Mouse (Mus musculus) lung, adult 10 weeks (tissue): ENCODE measurements around the gene Dennd5a. TPM values are rescaled to one million over a fixed set of nuclear protein-coding genes. Genes with fewer than 3 reads are reported as not detected.

Experiments
- polyA plus RNA-seq: library from polyadenylated mRNA; stranded (reverse); fragments of 350-450 nt; fragmentation: Illumina TruSeq; extraction: RNeasy Lipid Tissue Mini Kit (QIAGEN cat#74804); gene quantifications from one replicate; pipeline ENCODE4 v1.2.3, GENCODE M21; 2014; ENCODE audit warnings: low read depth, low replicate concordance; ENCODE audit not compliant: insufficient read depth

Dennd5a gene
- polyA plus RNA-seq: 69.5 TPM

GRCm38 (mm10) chr7:109959716-109960612 is at the start of gene Dennd5a:
TSS of gene Dennd5a (minus strand) at chr7:109960470.

GRCm38 (mm10) chr7:109986775-109987174 is 26.5 kb upstream of the Dennd5a start, which contains the start of gene Tmem41b:
TSS of gene Tmem41b (minus strand) at chr7:109986929.

GRCm38 (mm10) chr7:109865370-109866229 is 94.7 kb downstream of the Dennd5a start, which contains the start of gene Scube2:
TSS of gene Scube2 (minus strand) at chr7:109865679.

Other genes with a start within 250 kb of the Dennd5a start
- 18.4 TPM for gene BC051019, start 236.6 kb downstream of the Dennd5a start, polyA plus RNA-seq
- not detected for gene Ascl3, start 228.7 kb downstream of the Dennd5a start, polyA plus RNA-seq
- 60.0 TPM for gene Tmem9b, start 207.6 kb downstream of the Dennd5a start, polyA plus RNA-seq
- gene Nrip3, start 178.4 kb downstream of the Dennd5a start, polyA plus RNA-seq: 0.19 TPM
- gene Scube2, start 94.8 kb downstream of the Dennd5a start, polyA plus RNA-seq: 6.5 TPM
- 30.8 TPM for gene Tmem41b, start 26.5 kb upstream of the Dennd5a start, polyA plus RNA-seq
- gene Ipo7, start 57.8 kb upstream of the Dennd5a start, polyA plus RNA-seq: 29.3 TPM
- 6.8 TPM for gene Zfp143, start 100.7 kb upstream of the Dennd5a start, polyA plus RNA-seq
- 2.5 TPM for gene Wee1, start 161.6 kb upstream of the Dennd5a start, polyA plus RNA-seq